ENCODE assay signal across 22 mouse cellular contexts in genomic region chr5:125792643-125793042, GRCm38 (mm10).
DNase-seq lines count a peak whose midpoint lies in the region; ATAC-seq and TF ChIP-seq lines count a peak whose summit lies in the region.
"Had no signal": no experiment of that assay in that cellular context is flagged by ENCODE, and none has a peak within 500 bp of the region (broad histone marks: within the 10 kb centered on the region; RNA-seq: fewer than 3 reads in every experiment).

No protein-coding gene starts in this region.

- no peak overlapping the region for H3K4me3 ChIP-seq in hindbrain, postnatal 0 days (ENCODE audit: low read length)
- no peak overlapping the region for H3K4me3 ChIP-seq in hindbrain, embryonic 16.5 days (ENCODE audit: low read length)
- no peak overlapping the region for H3K4me3 ChIP-seq in liver, embryonic 14.5 days (ENCODE audit: insufficient read depth in 1 of 2, low read depth in 2 of 2, low read length in 2 of 2)
- H3K4me3 ChIP-seq in E14TG2a.4 (replicated peaks; ENCODE audit: low read length), result no peak overlapping the region
- H3K4me3 ChIP-seq: embryonic facial prominence, embryonic 12.5 days; forebrain, embryonic 15.5 days; heart, embryonic 13.5 days; hindbrain, embryonic 12.5 days; intestine, embryonic 15.5 days had no signal

- DNase-seq in hindbrain, postnatal 0 days (ENCODE audit: low spot score), result no peak
- no peak for DNase-seq in liver, embryonic 14.5 days (ENCODE audit: low read depth in 3 of 3, low spot score in 3 of 3)
- DNase-seq in liver, result no peak
- DNase-seq in R1 (ENCODE audit: low read depth, low spot score), result peak; percentile 18
- no peak for DNase-seq in layer of hippocampus, postnatal 25 days (ENCODE audit: extremely low spot score in 1 of 2, low spot score in 1 of 2)
- DNase-seq: adrenal gland, adult 8-10 months; adrenal gland, postnatal 36 days; cerebellum, adult 11 months; cerebellum, adult 8-10 months; cerebellum, postnatal 14 days; gastrocnemius, postnatal 36 days; heart, adult 11 months; heart, postnatal 4 days had no signal

- WGBS in hindbrain, postnatal 0 days, result 86% methylated on average over 1 of the region's 1 CpGs
- WGBS in hindbrain, embryonic 16.5 days, result 93% methylated on average over 1 of the region's 1 CpGs
- WGBS in liver, embryonic 14.5 days (ENCODE audit: insufficient replicate concordance), result 94% methylated on average over 1 of the region's 1 CpGs

- no peak for ATAC-seq in hindbrain, postnatal 0 days
- ATAC-seq in hindbrain, embryonic 16.5 days, result no peak
- no peak for ATAC-seq in liver, embryonic 14.5 days (ENCODE audit: insufficient read depth)
- ATAC-seq: forebrain, embryonic 15.5 days; intestine, embryonic 15.5 days had no signal

- H3K36me3 ChIP-seq in hindbrain, postnatal 0 days (ENCODE audit: insufficient read depth, low read length), result no peaks in the 10 kb centered on the region; the same call in 1 of the 2 replicates
- no peaks in the 10 kb centered on the region for H3K36me3 ChIP-seq in hindbrain, embryonic 16.5 days (ENCODE audit: control insufficient read depth, insufficient read depth, low read length)
- no peaks in the 10 kb centered on the region for H3K36me3 ChIP-seq in liver, embryonic 14.5 days (replicated peaks; ENCODE audit: control insufficient read depth, insufficient read depth, low read depth)
- H3K36me3 ChIP-seq in E14TG2a.4 (ENCODE audit: insufficient read depth, low read length), result no peaks in the 10 kb centered on the region
- H3K36me3 ChIP-seq: embryonic facial prominence, embryonic 12.5 days; forebrain, embryonic 15.5 days; G1E; heart, embryonic 13.5 days; hindbrain, embryonic 12.5 days; intestine, embryonic 15.5 days had no signal

- H3K27me3 ChIP-seq in hindbrain, postnatal 0 days (ENCODE audit: insufficient read depth, low read length), result no peaks in the 10 kb centered on the region
- H3K27me3 ChIP-seq in hindbrain, embryonic 16.5 days (replicated peaks; ENCODE audit: control insufficient read depth, insufficient read depth, low read length), result no peaks in the 10 kb centered on the region
- no peaks in the 10 kb centered on the region for H3K27me3 ChIP-seq in liver, embryonic 14.5 days (ENCODE audit: control insufficient read depth, insufficient read depth, low read length)
- H3K27me3 ChIP-seq in E14TG2a.4 (ENCODE audit: insufficient read depth, low read length), result no peaks in the 10 kb centered on the region
- H3K27me3 ChIP-seq: CH12.LX; embryonic facial prominence, embryonic 12.5 days; forebrain, embryonic 15.5 days; heart, embryonic 13.5 days; hindbrain, embryonic 12.5 days; intestine, embryonic 15.5 days had no signal

- no peak overlapping the region for H3K9ac ChIP-seq in hindbrain, postnatal 0 days (replicated peaks; ENCODE audit: low read length)
- no peak overlapping the region for H3K9ac ChIP-seq in hindbrain, embryonic 16.5 days (ENCODE audit: low read depth, low read length)
- no peak overlapping the region for H3K9ac ChIP-seq in liver, embryonic 14.5 days (replicated peaks)
- H3K9ac ChIP-seq: embryonic facial prominence, embryonic 12.5 days; forebrain, embryonic 15.5 days; heart, embryonic 13.5 days; hindbrain, embryonic 12.5 days; intestine, embryonic 15.5 days had no signal

- no peak overlapping the region for H3K4me2 ChIP-seq in hindbrain, postnatal 0 days (ENCODE audit: low read depth, low read length)
- no peak overlapping the region for H3K4me2 ChIP-seq in hindbrain, embryonic 16.5 days (ENCODE audit: low read length)
- no peak overlapping the region for H3K4me2 ChIP-seq in liver, embryonic 14.5 days (ENCODE audit: low read depth)
- H3K4me2 ChIP-seq: embryonic facial prominence, embryonic 12.5 days; forebrain, embryonic 15.5 days; heart, embryonic 13.5 days; hindbrain, embryonic 12.5 days; intestine, embryonic 15.5 days had no signal

- no peak for TF ChIP-seq EP300 in liver, embryonic 14.5 days (IDR thresholded peaks at IDR 0.05; ENCODE audit: low read depth)

- no peaks in the 10 kb centered on the region for H3K9me3 ChIP-seq in hindbrain, postnatal 0 days (ENCODE audit: low read length)
- H3K9me3 ChIP-seq in hindbrain, embryonic 16.5 days (ENCODE audit: control insufficient read depth, low read length), result 0 out of 2 replicates have a peak, but pooled peaks cover 2% of the 10 kb centered on the region
- no peaks in the 10 kb centered on the region; the same call in none of the 2 replicates for H3K9me3 ChIP-seq in liver, embryonic 14.5 days (ENCODE audit: control insufficient read depth, low read length)
- no peaks in the 10 kb centered on the region for H3K9me3 ChIP-seq in E14TG2a.4 (ENCODE audit: low read length)
- H3K9me3 ChIP-seq: embryonic facial prominence, embryonic 12.5 days; forebrain, embryonic 15.5 days; intestine, embryonic 15.5 days had no signal

- no peak overlapping the region for H3K27ac ChIP-seq in hindbrain, postnatal 0 days
- no peak overlapping the region for H3K27ac ChIP-seq in hindbrain, embryonic 16.5 days (ENCODE audit: low read depth, low read length)
- no peak overlapping the region for H3K27ac ChIP-seq in liver, embryonic 14.5 days
- H3K27ac ChIP-seq: embryonic facial prominence, embryonic 12.5 days; forebrain, embryonic 15.5 days; heart, embryonic 13.5 days; hindbrain, embryonic 12.5 days; intestine, embryonic 15.5 days had no signal

- TF ChIP-seq CTCF in hindbrain, postnatal 0 days (IDR thresholded peaks at IDR 0.05; ENCODE audit: low read depth), result peak; percentile 47; the same call in 1 of the 2 replicates
- 0 out of 2 replicates have a peak, but pooled peaks have one; percentile 9 for TF ChIP-seq CTCF in liver, embryonic 14.5 days (IDR thresholded peaks at IDR 0.05; ENCODE audit: low read depth)
- peak; percentile 58 for TF ChIP-seq CTCF in E14TG2a.4 (conservative IDR thresholded peaks at IDR 0.05; ENCODE audit: low read length)

- H3K4me1 ChIP-seq in hindbrain, postnatal 0 days (ENCODE audit: insufficient read depth, low read length), result no peaks in the 10 kb centered on the region
- no peaks in the 10 kb centered on the region for H3K4me1 ChIP-seq in hindbrain, embryonic 16.5 days (ENCODE audit: control insufficient read depth, insufficient read depth, low read depth, low read length)
- H3K4me1 ChIP-seq in liver, embryonic 14.5 days (replicated peaks; ENCODE audit: control insufficient read depth in 2 of 2, insufficient read depth in 2 of 2, low read length in 1 of 2), result no peaks in the 10 kb centered on the region
- H3K4me1 ChIP-seq in E14TG2a.4 (replicated peaks; ENCODE audit: low read depth, low read length), result no peaks in the 10 kb centered on the region
- H3K4me1 ChIP-seq: embryonic facial prominence, embryonic 12.5 days; forebrain, embryonic 15.5 days; heart, embryonic 13.5 days; hindbrain, embryonic 12.5 days; intestine, embryonic 15.5 days had no signal
